Mouse (Mus musculus) brown adipose tissue, adult 24 weeks (tissue): ENCODE results near the gene Rap1gap2. TPM values are rescaled to one million over a fixed set of nuclear protein-coding genes. Genes with fewer than 3 reads are reported as not detected.

Experiments used
- H3K27ac ChIP-seq: fragments of 200-500 bp; replicated peaks from 2 replicates; pipeline ENCODE4 v1.5.1; 2012; ENCODE audit warnings: low read depth, mild to moderate bottlenecking, low read length
- H3K4me1 ChIP-seq: fragments of 200-500 bp; 2 replicates; pipeline ENCODE4 v1.6.1; 2012; ENCODE audit warnings: low read length, mixed read lengths; ENCODE audit not compliant: control insufficient read depth, insufficient read depth, insufficient read length
- H3K4me3 ChIP-seq: fragments of 200-500 bp; 2 replicates; pipeline ENCODE4 v1.5.1; 2012; ENCODE audit warnings: low read depth, mild to moderate bottlenecking, low read length, moderate library complexity; ENCODE audit not compliant: insufficient read depth
- polyA plus RNA-seq: library from polyadenylated mRNA; stranded (reverse); fragments of >200 nt; gene quantifications from 2 replicates; pipeline ENCODE4 v1.2.4, GENCODE M21; 2012; ENCODE audit not compliant: missing spikeins, insufficient read depth, insufficient read length

Gene Rap1gap2
- polyA plus RNA-seq, 1 experiment = 4.5 TPM

DNA sequence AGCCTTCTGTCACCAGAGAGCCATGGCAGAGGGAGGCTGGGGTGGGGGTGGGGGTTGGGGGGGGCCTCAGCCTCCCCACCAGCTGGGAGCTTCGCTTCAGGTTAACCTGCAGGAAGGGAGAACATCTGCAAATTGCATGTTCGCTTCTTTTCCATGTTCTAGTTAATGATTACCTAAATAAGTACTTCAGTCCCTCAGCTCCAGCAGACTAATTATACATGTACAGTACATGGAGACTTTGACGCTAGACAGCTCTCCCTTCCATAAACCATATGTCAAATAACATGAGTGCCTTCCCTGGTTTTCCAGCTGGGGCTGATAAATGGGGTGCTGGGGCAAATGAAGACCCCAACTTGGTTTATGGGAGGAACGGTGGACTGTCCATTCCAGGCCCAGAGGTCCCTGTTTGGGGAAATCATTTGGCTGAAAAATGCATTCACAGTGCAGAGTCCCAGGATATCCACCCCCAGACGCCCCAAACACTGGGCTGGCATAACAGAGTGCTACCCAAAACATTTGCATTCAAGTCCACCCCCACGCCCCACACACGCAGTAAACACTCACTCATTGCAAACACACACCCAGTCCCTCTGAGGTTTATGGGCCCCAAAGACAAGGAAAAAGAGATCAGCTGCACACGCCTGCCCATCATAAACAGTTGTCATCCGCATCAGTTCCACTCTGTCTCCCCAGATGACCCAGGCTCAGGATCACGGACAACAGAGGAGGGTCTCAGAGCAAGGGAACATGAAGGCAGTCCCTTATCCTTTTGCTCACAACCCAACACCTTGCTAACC, 146.3 kb downstream of the Rap1gap2 start:
- Histone ChIP-seq H3K4me1 (no peaks in the 10 kb centered on the region), H3K4me3 (no peak overlapping the region), H3K27ac (no peak overlapping the region)

DNA sequence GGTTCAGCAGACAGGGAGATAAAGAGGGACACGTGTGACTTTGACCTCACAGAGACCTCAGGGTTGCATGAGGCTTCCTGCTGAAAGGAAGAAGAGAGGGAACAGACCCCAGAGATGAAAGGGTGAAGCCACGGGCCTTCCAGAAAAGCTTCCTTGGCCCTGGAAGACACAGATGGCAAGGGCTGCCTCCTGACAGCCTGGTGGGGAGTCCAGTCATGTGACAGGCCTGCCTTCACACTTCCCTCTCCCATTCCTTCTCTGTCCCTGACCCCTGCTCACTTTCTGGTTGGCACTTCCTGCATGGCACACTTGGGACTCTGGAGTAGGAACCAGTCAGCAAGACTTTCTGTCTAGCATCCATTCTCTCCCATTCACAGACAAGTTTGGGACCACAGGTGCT, 148.1 kb downstream of the Rap1gap2 start:
- no peak overlapping the region for H3K4me3 ChIP-seq
- peaks cover 6% of the 10 kb centered on the region; the same call in 1 of the 2 replicates for H3K4me1 ChIP-seq
- H3K27ac ChIP-seq = no peak overlapping the region

DNA sequence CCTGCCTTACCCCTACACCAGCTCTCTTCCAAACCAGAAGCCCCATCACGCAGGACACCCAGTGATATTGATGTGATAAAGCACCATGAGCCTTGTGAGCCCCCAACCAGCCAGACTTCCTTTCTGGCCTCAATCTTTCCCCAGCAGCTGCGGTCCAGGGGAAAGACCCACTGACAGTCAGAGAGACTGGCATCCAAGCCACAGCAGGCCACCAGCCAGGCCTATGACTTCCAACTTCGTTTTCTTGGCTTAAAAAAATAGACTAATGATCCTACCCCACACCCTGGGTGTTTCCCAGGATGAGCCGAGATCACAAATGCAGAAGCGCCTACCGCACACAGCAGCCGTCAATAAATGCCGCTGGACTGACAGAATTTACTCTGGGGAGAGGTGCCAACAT, 151.1 kb downstream of the Rap1gap2 start:
- Histone ChIP-seq H3K4me3 (no peak overlapping the region), H3K27ac (no peak overlapping the region), H3K4me1 (peaks cover 13% of the 10 kb centered on the region)

DNA sequence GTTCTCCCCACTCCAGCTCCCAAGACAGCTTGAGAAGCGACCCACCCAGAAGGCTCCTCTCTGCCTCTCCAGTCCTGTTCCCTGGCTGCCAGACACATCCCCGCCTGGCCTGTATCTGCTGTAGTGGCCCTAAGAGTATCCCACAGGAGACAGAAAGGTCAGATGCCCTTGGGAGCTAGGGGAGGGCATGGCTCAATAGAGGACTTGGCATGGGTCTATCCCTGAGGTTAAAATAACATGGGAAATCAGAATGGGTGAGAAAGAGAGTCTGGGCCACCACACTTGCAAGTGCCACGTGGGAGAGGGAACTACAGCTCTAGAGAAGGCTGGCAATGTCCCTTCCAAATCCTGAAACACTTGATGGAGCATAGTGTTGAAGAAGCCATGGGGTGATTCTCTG, 152.3 kb downstream of the Rap1gap2 start:
- Histone ChIP-seq H3K4me1 (peaks cover 13% of the 10 kb centered on the region), H3K4me3 (no peak overlapping the region), H3K27ac (no peak overlapping the region)

DNA sequence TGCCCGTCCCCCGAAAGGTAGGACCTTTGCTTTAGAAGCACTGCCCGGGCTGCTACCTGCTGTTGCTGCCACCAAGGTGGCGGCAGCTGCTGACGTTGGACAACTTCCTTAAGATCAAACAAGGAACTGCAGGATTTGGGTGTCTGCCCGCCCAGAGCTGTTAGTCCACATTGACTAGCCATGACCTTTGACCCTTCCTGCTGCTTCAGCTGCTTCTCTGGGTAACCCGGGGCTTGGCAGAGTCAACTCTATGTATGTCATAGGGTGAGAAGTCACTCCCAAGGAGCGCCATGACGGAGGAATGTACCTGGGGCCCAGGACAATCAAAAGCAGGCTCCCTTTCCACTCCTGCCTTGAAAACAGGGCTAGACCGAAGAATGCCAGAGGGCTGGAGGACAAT, 153.5 kb downstream of the Rap1gap2 start:
- no peak overlapping the region for H3K4me3 ChIP-seq
- peaks cover 15% of the 10 kb centered on the region for H3K4me1 ChIP-seq
- no peak overlapping the region for H3K27ac ChIP-seq

DNA sequence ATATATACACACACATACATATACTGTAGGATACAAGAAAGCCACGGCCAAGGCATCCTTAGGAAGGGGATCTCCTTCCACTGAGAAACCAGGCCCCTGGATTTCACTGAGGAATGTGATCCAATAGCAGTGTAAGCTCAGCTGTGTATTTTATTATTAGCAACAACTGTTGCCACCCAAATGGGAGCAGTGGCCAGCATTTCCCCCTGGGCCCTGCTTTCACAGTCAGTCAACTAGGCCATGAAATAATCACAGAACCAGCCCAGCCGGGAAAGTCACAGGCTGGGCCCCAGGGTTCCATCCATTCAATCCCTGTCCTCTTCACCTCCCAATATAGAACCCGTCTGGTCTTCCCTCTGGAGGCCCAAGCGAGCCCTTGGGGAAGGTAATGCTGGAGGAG, 162.2 kb downstream of the Rap1gap2 start:
- H3K27ac ChIP-seq = no peak overlapping the region

DNA sequence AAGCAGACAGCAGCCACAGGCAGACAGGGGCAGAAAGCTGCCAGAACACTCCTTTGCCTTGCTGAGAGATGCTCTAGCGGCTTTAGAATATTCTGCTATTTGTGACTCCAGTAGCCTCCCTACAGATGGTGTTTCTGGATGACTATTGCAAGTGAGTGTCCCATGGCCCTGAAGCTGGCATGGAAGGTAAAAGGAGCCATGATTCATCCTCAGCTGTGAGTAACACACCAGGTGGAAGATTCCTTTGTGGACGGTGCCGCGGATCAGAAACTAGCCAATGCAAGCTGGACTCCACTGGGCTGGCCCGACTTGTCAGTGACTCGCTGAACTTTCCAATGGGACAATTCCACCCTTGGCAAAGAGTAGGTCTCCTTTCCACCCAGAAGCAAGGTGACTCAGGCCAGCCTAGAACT, 162.7 kb downstream of the Rap1gap2 start:
- H3K27ac ChIP-seq = no peak overlapping the region; the same call in 1 of the 2 replicates
- H3K4me1 ChIP-seq = peaks cover 5% of the 10 kb centered on the region; the same call in 1 of the 2 replicates
- H3K4me3 ChIP-seq = no peak overlapping the region

More for the DNA sequence above, 162.2 kb downstream of the Rap1gap2 start:
- Histone ChIP-seq H3K4me3 (no peak overlapping the region), H3K4me1 (peaks cover 8% of the 10 kb centered on the region; the same call in 1 of the 2 replicates)

DNA sequence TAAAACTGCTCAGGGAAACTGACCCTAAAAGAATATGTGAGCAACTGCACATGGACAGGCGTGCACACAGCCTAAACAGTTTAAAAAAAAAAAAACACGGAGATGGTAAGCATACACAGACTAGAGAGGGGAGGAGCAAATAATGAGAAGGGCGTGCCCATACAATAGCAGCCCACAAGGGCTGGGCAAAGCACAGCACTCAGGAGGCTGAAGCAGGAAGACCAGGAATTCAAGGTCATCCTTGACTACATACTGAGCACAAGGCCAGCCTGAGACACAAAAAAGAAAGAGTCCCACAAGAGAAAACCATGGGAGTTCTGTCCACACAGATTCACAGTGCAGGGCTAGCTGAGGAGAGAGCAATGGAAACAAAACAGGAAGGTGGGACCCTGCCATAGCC, 165.1 kb downstream of the Rap1gap2 start:
- peaks cover 5% of the 10 kb centered on the region; the same call in 1 of the 2 replicates for H3K4me1 ChIP-seq
- H3K27ac ChIP-seq = no peak overlapping the region
- no peak overlapping the region for H3K4me3 ChIP-seq

DNA sequence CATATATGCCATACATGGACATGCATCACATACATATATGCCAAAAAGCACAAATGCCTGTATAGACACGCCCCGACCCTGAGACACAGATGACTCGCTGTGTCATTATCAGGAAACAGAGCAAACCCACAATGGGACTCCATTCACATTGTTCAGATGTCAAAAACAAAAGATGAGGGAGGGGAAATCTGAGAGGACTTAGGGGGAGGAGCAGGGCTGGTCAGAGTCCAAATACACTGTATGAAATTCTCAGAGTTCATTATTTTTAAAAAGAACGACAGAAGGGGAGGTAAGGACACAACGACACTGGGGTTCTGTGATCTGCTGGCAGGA, 166.8 kb downstream of the Rap1gap2 start:
- peaks cover 5% of the 10 kb centered on the region; the same call in 1 of the 2 replicates for H3K4me1 ChIP-seq
- H3K4me3 ChIP-seq = no peak overlapping the region
- H3K27ac ChIP-seq = no peak overlapping the region

- Histone ChIP-seq H3K4me3 (no peak overlapping the region), H3K4me1 (peaks cover 5% of the 10 kb centered on the region; the same call in 1 of the 2 replicates), H3K27ac (no peak overlapping the region)
Observed at GRCm38 (mm10) chr11:74443147-74443923, 167.4 kb downstream of the Rap1gap2 start.

GRCm38 (mm10) chr11:74442396-74442795, 168.3 kb downstream of the Rap1gap2 start:
- no peak overlapping the region for H3K4me3 ChIP-seq
- H3K27ac ChIP-seq = no peak overlapping the region

DNA sequence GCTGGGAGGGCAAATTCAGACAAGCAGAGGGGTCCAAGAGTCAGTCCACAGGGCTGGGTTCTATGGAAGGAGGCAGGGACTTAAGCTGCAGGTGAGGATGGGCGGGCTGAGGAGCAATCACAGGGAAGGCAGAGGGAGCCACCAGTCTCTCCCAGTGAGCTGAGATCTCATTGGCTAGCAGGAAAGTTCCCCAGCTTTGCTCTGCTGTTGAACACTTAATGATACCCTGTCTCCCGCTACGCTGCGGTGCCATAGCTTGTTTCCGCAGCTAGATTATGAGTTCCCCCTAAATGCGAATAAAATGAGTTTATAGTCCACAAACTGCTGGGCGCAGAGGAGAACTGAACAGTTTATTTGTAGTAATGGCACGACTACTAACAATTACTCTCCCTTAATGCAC, 170.6 kb downstream of the Rap1gap2 start:
- Histone ChIP-seq H3K4me3 (no peak overlapping the region), H3K27ac (no peak overlapping the region), H3K4me1 (no peaks in the 10 kb centered on the region)

More at GRCm38 (mm10) chr11:74442396-74442795, 168.3 kb downstream of the Rap1gap2 start:
- H3K4me1 ChIP-seq = no peaks in the 10 kb centered on the region

- H3K27ac ChIP-seq = no peak overlapping the region
- H3K4me3 ChIP-seq = no peak overlapping the region
- H3K4me1 ChIP-seq = no peaks in the 10 kb centered on the region
Observed at GRCm38 (mm10) chr11:74439202-74439601, 171.5 kb downstream of the Rap1gap2 start.

GRCm38 (mm10) chr11:74438249-74438648, 172.5 kb downstream of the Rap1gap2 start:
- H3K4me3 ChIP-seq = no peak overlapping the region
- H3K27ac ChIP-seq = no peak overlapping the region
- no peaks in the 10 kb centered on the region for H3K4me1 ChIP-seq

DNA sequence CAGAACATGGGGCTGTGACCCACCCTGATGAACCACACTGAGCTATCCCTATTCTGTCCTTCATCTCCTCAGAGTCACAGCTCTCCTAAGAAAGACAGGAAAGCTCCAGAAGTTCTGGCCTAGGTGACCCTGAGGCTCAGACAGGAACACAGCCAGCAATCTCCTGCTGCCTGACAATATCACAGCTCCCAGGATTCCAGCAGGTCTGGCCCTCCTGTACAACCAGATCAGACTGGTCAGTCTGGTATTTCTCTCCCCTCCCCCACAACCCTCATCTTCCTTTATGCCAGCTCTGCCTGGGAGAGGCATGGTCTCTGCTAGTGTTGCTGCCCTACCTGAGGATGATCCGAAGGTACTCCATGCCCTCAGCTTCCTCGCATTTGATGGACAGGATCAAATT, 175.3 kb downstream of the Rap1gap2 start:
- Histone ChIP-seq H3K4me3 (no peak overlapping the region), H3K27ac (no peak overlapping the region), H3K4me1 (no peaks in the 10 kb centered on the region)
